Mouse (Mus musculus): ENCODE measurements at regions not wholly inside any gene's neighbourhood (a gene's known extent, or its start where the extent isn't known, plus 50 kb on each side); places are given as distances from the start of the nearest gene placed in this dataset.

DNA sequence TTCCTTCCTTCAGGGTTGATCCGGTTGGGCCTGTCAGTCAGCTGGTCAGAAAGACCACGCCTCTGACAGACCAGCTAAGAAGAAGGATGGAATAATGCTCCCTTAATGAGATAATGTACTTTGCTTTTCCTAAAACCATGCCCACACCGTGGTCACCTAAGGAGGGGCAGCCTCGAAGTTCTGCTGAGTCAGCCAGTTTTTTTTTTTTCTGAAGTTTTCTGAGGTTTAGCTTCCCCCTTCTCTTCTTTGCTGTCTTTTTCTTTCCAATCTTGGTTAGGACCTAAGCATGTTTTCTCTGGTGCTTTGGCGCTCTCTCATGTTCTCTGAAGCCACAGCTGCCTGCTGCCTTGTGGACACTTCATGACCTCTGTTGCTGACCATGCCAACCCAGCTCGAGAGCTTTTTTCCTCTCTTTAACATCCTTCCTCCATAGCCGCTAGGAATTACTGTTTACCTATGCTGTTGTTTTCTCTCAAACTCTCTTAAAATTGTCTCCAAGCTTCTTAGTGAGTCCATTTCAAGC lies 84.7 kb upstream of the Zfp648 start:
- no peak for DNase-seq (ENCODE audit: low spot score in 2 of 2)

DNA sequence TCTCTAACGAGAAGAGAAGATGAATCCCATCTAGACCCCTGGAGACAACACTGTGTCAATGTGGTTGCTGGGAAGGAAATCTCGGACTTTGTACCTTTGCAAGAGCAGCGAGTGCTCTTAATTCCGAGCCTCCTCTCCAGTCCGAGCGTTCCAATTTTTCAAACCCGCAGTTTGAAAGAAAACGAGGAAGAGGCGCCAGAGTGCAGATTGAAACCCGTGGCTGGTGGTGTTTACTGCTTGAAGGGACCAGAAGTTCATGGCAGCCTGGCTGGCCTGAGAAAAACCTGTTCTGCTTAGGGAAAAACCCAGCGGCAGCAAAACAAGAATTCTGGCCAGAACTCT lies 83.7 kb upstream of the Zfp648 start:
- DNase-seq (ENCODE audit: low spot score in 2 of 2), result peak; percentile 50 to 60

DNA sequence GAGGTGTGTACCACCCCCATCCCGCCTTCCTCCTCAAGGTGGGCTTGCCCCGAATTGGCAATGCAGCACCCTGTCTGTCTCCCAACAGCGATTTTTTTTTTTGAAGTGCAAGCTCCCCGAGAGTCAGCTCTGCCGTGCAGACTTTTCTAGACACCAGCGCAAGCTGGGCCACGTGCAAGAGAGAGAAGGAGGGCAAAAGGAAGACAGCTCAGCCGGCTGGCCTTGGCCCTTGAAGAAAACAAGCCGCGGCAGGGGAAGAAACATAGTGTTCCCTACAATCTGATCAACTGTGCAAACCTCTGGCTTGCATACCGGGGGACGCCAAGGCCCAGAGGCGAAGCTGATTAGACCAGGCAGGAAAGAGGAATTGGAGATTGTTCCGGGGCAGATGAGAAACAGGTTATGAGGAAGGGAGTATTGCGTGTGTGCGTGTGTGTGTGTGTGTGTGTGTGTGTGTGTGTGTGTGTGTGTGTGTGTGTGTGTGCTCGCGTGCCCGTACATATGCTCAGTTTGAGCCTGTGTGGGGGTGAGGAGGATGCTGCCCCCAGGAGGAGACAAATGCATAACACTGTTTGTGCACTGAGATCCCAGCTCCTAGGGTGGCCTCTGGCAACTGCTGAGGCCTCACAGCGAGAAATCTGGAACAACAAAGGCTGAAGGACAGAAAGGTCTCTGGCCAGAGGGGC lies 83.2 kb upstream of the Zfp648 start:
- DNase-seq (ENCODE audit: low spot score in 2 of 2), result peak; percentile 52 to 75

DNA sequence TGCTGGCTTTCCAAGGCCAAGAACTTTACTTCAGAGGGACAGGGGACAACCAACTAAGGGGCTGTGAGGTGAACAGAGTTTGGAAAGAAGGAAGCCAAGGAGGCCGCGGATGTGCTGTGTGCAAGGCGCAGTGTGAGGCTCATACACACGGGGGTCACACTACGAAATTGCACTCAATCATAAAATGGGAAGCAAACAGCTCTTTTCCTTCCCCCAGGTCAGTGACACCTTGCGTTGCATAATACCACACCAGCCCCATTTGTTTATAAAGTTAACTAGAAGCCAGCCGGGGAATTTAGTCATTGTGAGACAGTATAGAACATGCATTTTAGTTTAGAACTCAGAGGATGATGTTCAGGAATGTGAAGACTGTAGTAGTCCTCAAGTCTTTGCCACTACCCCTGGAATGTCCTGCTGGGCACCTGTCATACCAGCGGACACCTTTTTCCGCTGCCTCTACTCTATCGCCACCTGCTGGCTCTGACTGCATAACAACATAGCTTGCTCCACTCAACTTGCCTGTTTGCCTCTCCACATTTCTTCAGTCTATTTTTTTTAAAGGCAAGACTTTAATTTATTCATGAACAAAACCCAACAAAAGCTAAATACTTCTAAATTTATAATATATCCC lies 82.5 kb upstream of the Zfp648 start:
- peak; percentile 63 to 75 for DNase-seq (ENCODE audit: low spot score in 2 of 2)

DNA sequence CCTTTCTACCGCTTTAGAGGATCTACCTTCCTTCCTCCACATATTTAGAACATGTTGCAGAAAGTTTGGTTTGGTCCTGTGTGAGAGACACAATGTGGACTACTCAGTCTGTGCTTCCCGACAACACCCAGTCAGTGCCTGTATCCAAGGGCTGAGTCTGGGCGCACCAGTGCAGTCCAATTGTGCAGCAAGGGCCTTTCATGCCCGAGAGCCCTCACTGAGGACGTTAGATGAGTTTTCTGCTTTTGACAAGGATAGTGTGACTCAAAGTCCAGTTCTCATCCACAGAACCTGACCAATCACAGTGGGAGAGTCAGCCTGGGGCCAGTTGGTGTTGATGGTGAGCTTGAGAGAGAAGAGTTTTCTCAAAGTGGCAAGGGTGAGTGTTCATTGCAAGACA lies 81.4 kb upstream of the Zfp648 start:
- no peak for DNase-seq (ENCODE audit: low spot score in 2 of 2)

DNA sequence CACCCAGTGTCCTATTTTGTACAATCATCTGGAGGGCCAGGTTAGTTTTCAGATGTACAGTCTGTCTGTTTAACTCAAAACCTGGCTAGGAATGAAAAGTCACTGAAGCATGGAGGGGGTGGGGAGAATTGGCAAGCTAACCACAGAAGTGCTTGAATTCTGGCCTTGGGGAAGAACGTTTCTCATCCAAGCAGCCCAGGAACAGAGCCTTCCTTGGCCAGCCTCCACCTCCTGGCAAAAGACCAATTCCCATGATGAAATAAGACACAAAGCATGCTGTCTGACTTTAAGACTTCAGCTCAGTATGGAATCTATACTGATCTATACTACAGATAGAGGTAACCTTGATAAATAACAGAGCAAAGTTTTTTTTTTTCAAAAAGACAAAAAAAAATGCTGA lies 80.3 kb upstream of the Zfp648 start:
- DNase-seq (ENCODE audit: low spot score in 2 of 2), result peak in 1 of 2 experiments; percentile 78

DNA sequence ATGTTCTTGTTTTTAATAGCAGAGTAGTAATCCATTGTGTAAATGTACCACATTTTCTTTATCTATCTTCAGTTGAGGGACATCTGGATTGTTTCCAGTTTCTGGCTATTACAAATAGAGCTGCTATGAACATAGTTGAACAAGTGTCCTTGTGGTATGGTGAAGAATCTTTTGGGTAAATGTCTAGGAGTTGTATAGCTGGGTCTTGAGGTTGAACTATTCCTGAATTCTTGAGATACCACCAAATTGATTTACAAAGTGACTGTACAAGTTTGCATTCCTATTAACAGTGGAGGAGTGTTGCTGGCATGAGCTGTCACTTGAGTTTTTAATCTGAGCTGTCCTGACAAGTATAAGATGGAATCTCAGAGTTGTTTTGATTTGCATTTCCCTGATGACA lies 76.0 kb upstream of the Zfp648 start:
- DNase-seq (ENCODE audit: low spot score in 2 of 2), result no peak

DNA sequence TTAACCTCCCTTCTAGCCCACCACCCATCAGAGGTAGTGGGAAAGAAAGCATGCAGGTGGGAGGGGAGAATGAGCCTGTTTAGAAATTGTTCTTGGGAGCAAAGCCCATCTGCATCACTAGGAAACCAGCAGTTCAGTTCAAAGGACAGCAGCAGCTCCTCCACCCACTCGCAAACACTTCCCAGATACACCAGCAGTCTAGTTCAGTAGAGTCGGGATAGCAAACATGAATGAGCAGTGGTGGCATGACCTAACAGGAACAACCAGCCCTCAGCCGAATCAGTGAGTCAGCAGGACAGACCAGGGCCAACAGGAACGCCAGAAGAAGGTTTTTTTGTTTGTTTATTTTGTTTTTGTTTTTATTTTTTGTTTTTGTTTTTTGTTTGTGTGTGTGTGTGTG lies 74.5 kb upstream of the Zfp648 start:
- DNase-seq (ENCODE audit: low spot score in 2 of 2), result no peak

DNA sequence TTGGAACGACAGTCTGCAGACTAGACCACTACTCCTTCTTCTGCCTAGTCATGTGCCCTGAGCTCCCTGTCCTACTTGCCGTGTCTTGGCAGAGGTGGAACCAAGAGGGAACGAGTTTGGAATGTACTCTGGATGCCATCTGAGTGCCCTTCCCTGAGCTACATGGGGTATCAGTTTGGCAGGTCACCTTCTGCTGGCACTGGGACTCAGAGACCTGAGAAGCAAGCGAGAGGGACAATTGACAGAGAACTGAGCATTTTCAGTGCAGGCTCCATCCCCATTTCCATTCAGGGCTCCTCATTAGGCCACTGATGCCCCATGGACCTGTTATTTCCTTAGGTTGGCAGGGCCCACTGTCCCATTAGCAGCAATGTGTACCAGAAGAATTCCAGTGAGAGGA lies 61.5 kb upstream of the Zfp648 start:
- peak in 1 of 2 experiments; percentile 82 for DNase-seq (ENCODE audit: low spot score in 2 of 2)

DNA sequence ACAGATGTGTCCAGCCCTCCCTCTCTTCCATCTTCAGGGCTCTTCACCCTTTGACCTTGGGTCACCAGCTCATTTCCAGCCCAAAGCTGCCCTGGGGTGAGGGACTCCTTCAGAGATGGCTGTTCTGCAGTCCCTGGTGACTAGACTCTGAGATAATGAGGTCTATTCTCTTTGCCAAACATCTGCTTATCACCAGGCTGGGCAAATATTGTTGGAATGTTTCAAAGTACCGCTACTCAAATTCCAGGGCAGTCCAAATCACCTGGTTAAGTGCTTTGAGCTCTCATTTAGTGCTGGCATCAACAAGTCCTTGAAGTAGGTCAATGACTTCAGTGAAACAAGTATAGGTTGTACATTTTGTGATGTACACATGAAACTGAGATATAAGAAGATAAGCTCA lies 57.3 kb upstream of the Zfp648 start:
- no peak for DNase-seq (ENCODE audit: low spot score in 2 of 2)

DNA sequence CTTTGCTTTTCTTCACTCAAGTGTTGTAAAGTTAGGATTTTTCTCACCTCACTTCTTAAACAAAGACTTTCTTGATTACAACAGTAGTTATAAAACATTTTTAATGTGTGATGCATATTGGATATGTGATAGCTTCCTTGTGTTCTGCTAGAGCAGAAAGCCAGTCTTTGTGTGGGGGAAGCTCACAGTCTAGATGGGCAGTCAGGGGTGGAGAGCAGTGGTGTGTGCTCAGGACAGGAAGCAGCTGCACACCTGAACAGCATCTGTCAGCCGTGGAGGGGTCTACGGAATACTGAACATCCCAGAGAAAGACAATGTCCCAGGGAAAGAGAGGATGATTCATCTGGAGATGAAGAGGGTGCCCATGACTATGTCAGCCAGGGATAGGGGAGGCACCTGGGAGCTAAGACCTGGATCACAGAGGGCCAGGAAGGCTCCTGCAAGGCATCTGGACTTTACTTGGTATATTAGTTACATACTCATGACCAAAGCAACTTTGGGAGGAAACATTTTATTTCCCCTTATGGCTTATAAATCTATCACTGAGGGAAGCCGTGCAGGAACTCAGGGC lies 53.9 kb upstream of the Zfp648 start:
- no peak for DNase-seq (ENCODE audit: low spot score in 2 of 2)

DNA sequence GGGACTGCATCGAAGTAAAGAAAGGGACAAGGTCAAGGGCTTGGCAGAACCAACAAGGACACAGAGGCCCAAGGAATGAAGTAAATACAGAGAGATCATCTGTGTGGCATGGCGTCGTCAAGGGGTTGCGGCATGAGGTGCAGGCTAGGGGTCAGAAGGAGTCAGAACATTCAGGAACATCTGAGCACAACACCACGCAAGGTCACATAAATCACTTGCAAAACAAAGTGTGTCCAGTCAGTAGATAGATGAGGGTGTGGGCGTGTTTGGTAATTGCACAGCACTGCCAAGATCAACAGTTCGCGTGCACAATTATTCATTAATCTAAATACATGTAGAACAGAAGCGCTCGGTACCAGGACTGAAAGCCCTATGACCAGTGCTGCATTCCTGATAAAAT lies 52.0 kb upstream of the Zfp648 start:
- DNase-seq (ENCODE audit: low spot score in 2 of 2), result no peak

DNA sequence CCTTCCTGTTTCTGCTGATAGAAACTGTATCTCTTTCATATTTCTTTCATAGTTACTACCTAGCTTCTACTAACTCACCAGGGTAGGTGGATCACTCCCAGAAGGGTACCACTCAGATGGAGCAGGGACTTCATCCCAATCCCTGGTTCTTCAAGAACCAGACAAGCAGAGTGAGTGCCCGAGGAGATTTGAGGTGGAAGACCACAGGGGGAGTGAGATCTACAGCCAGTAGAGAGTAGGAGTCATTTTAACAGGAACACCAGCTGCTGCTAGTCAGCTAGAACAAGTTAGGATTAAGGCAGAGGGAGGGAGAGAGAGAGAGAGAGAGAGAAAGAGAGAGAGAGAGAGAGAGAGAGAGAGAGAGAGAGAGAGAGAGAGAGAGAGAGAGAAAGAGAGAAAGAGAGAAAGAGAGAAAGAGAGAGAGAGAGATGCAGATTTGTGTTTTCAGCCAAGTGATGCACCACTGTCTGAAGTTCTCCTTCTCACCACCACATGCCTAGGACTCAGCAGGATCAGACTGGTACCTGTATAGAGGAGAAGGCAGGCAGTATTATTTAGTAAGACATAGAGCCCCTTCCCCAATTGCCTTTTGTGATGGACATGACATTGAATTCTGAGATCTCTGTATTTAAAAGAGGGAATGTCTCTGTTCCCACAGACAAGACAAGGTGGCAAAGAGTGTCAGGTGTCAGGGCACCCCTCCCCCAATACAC lies 51.4 kb upstream of the Zfp648 start:
- no peak for DNase-seq (ENCODE audit: low spot score in 2 of 2)

DNA sequence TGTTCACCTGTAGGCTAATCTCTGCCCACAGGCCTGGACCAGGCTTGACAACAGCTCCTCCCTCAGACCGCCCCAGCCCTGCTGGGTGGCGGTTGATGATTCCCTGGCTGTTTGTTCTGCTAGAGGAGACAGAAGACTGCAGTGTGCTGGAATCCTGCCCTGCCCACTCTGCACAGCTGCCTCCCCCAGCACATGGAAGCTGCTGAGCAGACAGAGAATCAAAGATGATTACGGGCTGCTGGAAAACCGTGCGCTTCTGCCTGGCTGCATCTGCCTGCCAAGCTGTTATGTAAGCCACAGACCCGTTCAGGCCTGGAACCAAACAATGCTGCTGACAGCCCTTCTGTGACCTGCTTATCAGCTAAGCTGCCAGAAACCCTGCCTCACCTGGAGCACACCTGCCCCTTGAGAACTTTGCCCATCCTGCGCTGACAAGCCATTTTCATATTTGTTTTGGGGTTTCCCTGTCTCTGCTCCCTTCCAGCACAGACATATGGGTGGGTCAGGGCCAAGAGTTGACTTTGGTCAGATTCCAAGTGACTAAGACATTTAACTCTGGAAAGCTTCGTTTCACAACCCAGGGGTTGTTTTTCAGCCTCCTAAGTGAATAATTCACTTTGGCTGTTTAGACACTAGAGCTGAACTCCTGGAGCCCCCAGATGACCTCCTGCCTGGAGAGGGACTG lies 50.7 kb upstream of the Zfp648 start:
- peak; percentile 77 to 82 for DNase-seq (ENCODE audit: low spot score in 2 of 2)

Measured in layer of hippocampus, postnatal 14 days (tissue).